Mouse (Mus musculus) stomach, postnatal 0 days (tissue): ENCODE measurements around the gene Ivd.

Experiments
- CTCF ChIP-seq: IDR thresholded peaks from 2 replicates; pipeline ENCODE4 v1.5.1; 2016; ENCODE audit warnings: antibody characterized with exemption, low read depth, mild to moderate bottlenecking, moderate library complexity
- EP300 ChIP-seq: optimal IDR thresholded peaks from 2 replicates; pipeline ENCODE3; 2016; ENCODE audit warnings: antibody characterized with exemption

DNA sequence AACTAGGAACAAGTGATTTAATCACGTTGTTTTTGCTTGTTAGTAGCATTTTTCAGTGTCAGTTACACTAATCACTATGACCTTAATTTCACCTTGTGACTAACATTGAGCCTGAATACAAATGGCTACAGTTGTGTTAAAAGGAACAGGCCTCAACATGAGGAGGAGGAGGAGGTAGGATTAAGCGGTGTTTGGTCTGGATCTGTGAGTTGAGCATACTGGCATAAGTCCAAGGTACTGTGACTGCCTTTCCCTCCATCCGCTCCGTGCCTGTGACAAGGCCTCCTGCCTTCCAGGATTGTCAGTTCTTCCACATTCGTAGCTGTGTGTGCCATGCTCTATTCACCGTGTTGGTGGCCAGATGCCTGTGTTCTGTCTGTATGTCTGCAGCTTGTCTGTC lies 26.6 kb upstream of the Ivd start:
- no peak for TF ChIP-seq CTCF
- TF ChIP-seq EP300 = no peak
